Mouse (Mus musculus): Measurements from ENCODE around the gene Vwa7. TPM values are rescaled to one million over a fixed set of nuclear protein-coding genes. Genes with fewer than 3 reads are reported as not detected.
"Not testable (repeated sequence)": the region's sequence is repeated elsewhere in the genome, so short reads cannot be mapped to it uniquely, and the experiment has no call there.

The Vwa7 gene
- polyA plus RNA-seq, 1 experiment from 2014 or later: 0.13 TPM

DNA sequence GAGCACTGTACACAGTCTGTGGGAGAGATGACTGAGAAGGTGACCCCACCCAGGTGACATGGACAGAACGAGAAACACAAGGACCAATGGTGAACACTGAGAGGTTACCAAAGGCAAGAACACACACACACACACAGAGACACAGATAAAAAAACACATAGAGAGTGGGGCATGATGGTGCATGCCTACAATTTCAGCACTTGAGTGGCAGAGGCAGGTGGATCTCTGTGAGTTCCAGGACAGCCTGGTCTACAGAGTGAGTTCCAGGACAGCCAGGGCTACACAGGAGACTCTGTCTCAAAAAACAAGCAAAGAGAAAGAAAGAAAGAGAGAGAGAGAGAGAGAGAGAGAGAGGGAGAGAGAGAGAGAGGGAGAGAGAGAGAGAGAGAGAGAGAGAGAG lies 17.3 kb downstream of the Vwa7 start:
- H3K27me3 ChIP-seq; H3K36me3 ChIP-seq; H3K27ac ChIP-seq; H3K4me2 ChIP-seq; H3K9ac ChIP-seq (replicated peaks); H3K4me3 ChIP-seq (replicated peaks); ATAC-seq (ENCODE audit: insufficient number of reproducible peaks, insufficient read depth, low FRiP score, low TSS enrichment, low read depth); H3K9me3 ChIP-seq; H3K4me1 ChIP-seq (replicated peaks): not testable (repeated sequence)
- 80% methylated on average over 1 of the region's 1 CpGs for WGBS

DNA sequence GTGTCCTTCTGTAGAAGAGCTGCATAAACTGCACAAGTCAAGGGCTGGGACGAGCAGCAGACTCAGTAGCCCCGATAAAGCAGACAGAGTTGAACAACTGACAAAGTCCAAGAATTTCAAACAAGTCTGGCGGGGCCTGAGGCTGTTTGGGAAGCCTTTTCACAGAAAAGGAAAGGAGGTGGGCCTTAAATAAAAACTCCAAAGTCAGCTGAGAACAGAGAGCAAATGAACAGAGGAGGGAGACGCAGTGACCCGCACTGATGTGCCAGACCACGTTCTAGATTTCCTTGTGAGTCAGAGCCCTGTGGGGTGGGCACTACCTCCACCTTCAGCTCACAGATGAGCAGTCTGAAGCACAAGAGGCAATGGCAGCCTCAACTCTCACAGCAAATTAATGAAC lies 18.5 kb downstream of the Vwa7 start:
- H3K27ac ChIP-seq: no peak overlapping the region
- no peak for ATAC-seq (ENCODE audit: insufficient number of reproducible peaks, insufficient read depth, low FRiP score, low TSS enrichment, low read depth)
- no peaks in the 10 kb centered on the region for H3K9me3 ChIP-seq
- no peak overlapping the region for H3K9ac ChIP-seq (replicated peaks)
- H3K4me1 ChIP-seq (replicated peaks): peaks cover 2% of the 10 kb centered on the region; the same call in 1 of the 2 replicates
- H3K27me3 ChIP-seq: no peaks in the 10 kb centered on the region
- no peaks in the 10 kb centered on the region for H3K36me3 ChIP-seq
- 82% methylated on average over 6 of the region's 6 CpGs for WGBS
- H3K4me2 ChIP-seq: no peak overlapping the region
- no peak overlapping the region for H3K4me3 ChIP-seq (replicated peaks)

DNA sequence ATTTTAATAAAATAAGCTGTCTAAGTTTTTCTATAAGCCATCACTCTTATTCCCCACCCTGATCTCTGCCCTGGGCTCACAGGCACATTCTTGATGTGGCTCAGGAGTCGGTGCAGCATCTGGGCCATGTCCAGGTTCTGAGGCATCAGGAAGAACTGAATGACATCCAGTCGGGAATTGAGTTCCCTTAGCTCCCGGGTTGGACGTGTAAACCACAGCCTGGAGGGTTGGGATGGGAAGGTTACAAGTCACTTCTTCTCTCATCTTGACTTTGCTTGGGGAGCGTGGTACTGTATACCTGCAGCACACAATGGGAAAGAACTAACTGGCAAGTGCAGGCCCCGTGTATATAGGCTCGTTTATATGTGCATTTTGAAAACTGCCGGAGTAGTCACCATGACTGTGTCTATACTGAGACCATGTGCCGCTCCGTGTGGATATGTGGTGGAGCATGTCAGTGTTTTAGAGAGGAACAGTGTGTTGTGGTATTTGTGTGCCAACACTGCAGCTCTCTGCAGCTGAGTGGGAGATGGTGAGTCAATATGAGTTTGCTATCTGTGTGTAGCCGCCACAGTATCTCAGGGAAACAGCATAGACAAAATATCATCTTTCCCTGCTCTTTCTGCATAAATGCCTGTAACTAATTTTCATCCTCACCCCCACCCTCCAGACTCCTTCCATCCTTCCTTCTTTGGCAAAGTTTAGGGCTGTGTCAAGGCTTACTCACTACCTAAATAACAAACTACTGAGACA lies 22.9 kb downstream of the Vwa7 start:
- H3K27me3 ChIP-seq: no peaks in the 10 kb centered on the region
- no peak overlapping the region for H3K27ac ChIP-seq
- H3K9me3 ChIP-seq: no peaks in the 10 kb centered on the region
- no peaks in the 10 kb centered on the region for H3K36me3 ChIP-seq
- no peak for ATAC-seq (ENCODE audit: insufficient number of reproducible peaks, insufficient read depth, low FRiP score, low TSS enrichment, low read depth)
- no peak overlapping the region for H3K4me2 ChIP-seq
- no peaks in the 10 kb centered on the region for H3K4me1 ChIP-seq (replicated peaks)
- H3K9ac ChIP-seq (replicated peaks): no peak overlapping the region
- 85% methylated on average over 11 of the region's 11 CpGs for WGBS
- no peak overlapping the region for H3K4me3 ChIP-seq (replicated peaks)

DNA sequence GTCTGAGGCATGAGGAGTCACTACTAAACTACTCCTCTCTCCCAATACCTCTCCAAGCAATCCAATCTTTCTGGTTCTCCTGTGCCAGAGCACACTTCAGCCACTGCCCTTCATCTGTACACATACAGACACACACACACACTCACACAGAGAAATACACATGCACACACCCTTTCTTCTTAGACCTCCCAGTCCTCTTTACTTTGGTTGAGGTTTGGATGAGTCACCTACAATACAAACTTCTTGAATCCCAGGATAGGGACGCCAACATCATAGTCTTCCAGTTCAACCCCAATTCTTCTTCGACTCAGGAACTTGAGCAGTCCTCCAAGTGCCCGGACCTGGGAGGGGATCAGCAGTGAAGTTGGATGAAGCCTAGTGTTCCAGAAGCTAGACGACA lies 27.4 kb downstream of the Vwa7 start:
- H3K27me3 ChIP-seq: no peaks in the 10 kb centered on the region
- H3K9me3 ChIP-seq: no peaks in the 10 kb centered on the region
- H3K9ac ChIP-seq (replicated peaks): no peak overlapping the region
- ATAC-seq (ENCODE audit: insufficient number of reproducible peaks, insufficient read depth, low FRiP score, low TSS enrichment, low read depth): no peak
- no peak overlapping the region for H3K4me3 ChIP-seq (replicated peaks)
- H3K4me2 ChIP-seq: no peak overlapping the region
- no peaks in the 10 kb centered on the region for H3K36me3 ChIP-seq
- no peak overlapping the region for H3K27ac ChIP-seq
- WGBS: 78% methylated on average over 4 of the region's 4 CpGs
- H3K4me1 ChIP-seq (replicated peaks): peaks cover 26% of the 10 kb centered on the region

DNA sequence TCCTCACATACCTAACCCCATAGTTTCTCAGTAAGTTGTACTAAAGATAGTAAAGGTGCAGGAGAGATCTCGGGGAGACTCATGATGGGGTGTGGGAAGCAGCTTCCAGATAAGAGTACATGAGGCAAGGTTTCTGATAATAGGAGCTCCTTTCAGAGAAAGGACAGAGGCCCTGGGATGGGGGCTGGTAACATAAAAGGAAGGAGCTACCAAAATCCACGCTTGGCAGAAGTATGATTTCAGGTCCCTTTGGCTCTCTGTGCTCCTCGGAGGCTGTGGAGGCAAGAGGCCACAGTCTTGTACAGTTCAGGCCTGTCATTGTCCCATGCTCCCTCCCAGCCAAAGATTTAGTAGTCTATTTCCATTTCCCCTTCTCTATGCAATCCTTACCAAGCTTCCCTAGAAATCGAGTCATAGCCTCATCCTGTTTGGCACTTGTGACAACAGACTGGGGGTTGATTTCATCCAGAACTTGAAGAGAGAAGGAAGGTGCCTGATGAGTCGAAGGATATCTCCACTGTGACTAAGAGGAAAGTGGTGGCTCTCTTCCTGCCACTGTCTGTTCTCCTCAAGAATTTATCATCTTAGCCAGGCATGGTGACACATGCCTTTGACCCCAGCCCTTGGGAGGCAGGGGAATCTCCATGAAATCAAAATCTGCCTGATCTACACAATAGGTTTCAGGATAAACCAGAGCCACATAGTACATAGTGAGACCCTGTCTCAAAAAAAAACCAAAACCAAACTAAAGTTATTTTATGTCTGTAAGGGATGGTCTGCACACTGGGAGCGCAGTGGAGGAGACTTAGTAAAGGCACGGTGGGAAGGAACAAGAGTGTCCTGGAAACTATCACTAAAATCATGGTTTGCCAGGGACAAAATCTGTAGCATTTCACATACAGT lies 28.8 kb downstream of the Vwa7 start:
- H3K27ac ChIP-seq: peak overlapping the region; percentile 45; the same call in 1 of the 2 replicates
- peak overlapping the region; percentile 94 for H3K4me2 ChIP-seq
- H3K27me3 ChIP-seq: no peaks in the 10 kb centered on the region
- no peak for ATAC-seq (ENCODE audit: insufficient number of reproducible peaks, insufficient read depth, low FRiP score, low TSS enrichment, low read depth)
- H3K9me3 ChIP-seq: no peaks in the 10 kb centered on the region
- no peaks in the 10 kb centered on the region for H3K36me3 ChIP-seq
- peak overlapping the region; percentile 62 for H3K4me3 ChIP-seq (replicated peaks)
- peaks cover 39% of the 10 kb centered on the region for H3K4me1 ChIP-seq (replicated peaks)
- peak overlapping the region; percentile 84; the same call in 1 of the 2 replicates for H3K9ac ChIP-seq (replicated peaks)
- 87% methylated on average over 7 of the region's 7 CpGs for WGBS

DNA sequence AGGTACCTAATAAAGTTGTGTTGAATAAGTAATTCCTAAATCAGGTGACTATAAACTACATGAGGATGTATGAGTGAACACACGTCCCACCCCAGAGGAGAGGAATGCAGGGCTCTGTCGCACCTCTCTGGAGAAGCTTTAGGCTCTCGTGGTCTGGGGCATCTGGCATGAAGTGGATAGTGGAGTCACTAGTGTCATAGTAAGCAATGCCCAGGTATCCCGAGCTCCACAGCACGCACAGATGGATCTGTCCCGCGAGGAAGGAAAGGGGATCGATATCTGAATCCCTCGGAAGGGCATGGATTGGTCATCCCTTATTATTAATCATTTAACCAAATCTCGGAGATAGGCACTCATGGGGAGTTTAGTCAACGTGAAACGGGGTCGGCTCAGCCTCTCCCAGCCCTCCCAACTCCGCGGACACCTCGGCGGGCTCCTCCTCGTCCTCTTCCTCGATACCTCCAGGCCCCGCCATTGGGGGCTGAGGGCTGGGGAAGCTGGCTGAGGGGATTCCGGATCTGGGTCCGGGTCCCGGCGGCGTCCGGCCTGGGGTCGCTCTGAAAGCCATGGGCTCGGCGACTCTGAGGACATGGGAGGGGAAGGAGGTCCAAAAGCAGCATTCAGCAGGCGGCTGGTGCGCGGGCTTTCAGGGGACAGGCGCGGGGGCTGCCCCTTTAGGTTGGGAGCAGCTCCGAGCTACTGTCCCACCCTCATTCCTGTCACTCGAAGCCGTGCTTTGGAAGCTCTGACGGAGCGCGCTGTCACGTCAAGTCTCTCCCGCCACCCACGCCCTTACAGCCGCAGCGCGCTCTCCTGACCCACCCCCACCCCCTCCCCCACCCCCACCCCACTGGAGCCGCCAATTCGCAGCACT lies 29.7 kb downstream of the Vwa7 start:
- no peaks in the 10 kb centered on the region for H3K27me3 ChIP-seq
- ATAC-seq (ENCODE audit: insufficient number of reproducible peaks, insufficient read depth, low FRiP score, low TSS enrichment, low read depth): no peak; the same call in 1 of the 2 replicates
- H3K36me3 ChIP-seq: no peaks in the 10 kb centered on the region
- H3K4me3 ChIP-seq (replicated peaks): peak overlapping the region; percentile 62
- peak overlapping the region; percentile 84 for H3K9ac ChIP-seq (replicated peaks)
- peak overlapping the region; percentile 94 for H3K4me2 ChIP-seq
- H3K4me1 ChIP-seq (replicated peaks): peaks cover 39% of the 10 kb centered on the region
- H3K27ac ChIP-seq: peak overlapping the region; percentile 89
- WGBS: 5% methylated on average over 48 of the region's 48 CpGs
- H3K9me3 ChIP-seq: no peaks in the 10 kb centered on the region

DNA sequence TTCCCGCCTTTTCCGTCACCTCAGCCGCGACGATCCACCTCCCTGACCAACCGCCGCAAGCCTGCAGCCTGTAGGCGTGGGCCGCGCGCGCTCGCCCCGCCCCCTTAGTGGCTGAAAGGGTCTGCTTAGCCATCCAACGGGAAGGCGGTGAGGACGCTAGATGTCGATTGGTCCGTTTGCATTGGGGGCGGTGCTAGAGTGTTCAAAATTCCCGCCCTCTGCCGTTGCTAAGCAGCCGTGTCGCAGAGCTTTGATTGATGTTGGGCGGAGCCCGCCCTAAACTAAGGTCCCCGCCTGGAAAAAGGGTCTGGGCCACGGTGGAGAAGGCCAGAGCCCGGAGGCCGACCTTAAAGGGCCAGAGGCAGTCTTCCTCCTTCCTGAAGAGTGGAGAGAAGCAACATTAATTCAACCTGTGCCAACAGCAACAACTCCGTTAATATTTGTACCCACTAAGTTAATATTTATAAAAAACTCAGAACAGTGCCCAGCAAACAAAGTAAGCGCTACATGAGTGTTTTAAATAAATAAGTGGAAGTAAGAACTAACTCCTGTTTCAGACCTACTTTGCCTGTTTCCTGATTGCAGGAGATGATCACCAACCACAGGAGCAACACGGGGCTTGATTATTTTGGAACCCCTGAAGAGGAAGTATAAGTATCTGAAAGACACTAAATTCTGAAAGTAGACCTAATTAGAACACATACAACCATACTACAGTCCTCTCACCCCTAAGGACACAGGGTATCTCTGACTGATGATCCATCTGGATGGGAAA lies 30.5 kb downstream of the Vwa7 start, which contains the start of gene Msh5:
Msh5 (minus strand) TSS at position 65 of the 775 bp plus-strand sequence.
- Histone ChIP-seq H3K9ac (replicated peaks) (peak within 1 kb of the TSS; percentile 84), H3K4me1 (replicated peaks) (peaks cover 44% of the 10 kb centered on the region), H3K36me3 (no peaks in the 10 kb centered on the region), H3K27ac (peak within 1 kb of the TSS; percentile 89), H3K27me3 (no peaks in the 10 kb centered on the region), H3K4me2 (peak within 1 kb of the TSS; percentile 94), H3K4me3 (replicated peaks) (peak within 1 kb of the TSS; percentile 62), H3K9me3 (no peaks in the 10 kb centered on the region)
- 3% methylated on average over 33 of the region's 33 CpGs for WGBS
- ATAC-seq (ENCODE audit: insufficient number of reproducible peaks, insufficient read depth, low FRiP score, low TSS enrichment, low read depth): peak; percentile 97

DNA sequence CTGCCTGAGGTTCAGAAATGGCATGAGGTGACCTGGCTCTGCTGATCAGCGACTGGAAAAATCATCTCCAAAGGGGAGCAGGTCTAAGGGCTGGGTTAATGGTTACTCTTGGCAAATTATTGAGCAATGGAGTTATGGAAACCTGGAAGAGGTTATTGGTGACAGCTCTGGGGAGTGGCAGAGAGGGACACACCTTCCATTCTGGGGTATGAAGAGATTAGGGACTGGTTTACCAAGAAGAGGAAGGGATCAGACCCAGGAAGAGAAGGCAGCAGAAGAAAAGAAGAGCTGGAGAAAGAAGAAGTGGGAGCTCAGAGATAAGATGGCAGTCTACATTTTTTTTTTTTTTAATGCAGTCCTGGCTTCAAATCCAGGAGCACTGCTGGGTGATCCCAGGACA lies 31.3 kb downstream of the Vwa7 start:
- Histone ChIP-seq H3K36me3 (peaks cover 5% of the 10 kb centered on the region), H3K4me3 (replicated peaks) (no peak overlapping the region), H3K9ac (replicated peaks) (no peak overlapping the region), H3K27ac (peak overlapping the region; percentile 47), H3K27me3 (no peaks in the 10 kb centered on the region), H3K4me2 (no peak overlapping the region), H3K4me1 (replicated peaks) (peaks cover 52% of the 10 kb centered on the region), H3K9me3 (no peaks in the 10 kb centered on the region)
- 56% methylated on average over 1 of the region's 1 CpGs for WGBS
- no peak for ATAC-seq (ENCODE audit: insufficient number of reproducible peaks, insufficient read depth, low FRiP score, low TSS enrichment, low read depth)

DNA sequence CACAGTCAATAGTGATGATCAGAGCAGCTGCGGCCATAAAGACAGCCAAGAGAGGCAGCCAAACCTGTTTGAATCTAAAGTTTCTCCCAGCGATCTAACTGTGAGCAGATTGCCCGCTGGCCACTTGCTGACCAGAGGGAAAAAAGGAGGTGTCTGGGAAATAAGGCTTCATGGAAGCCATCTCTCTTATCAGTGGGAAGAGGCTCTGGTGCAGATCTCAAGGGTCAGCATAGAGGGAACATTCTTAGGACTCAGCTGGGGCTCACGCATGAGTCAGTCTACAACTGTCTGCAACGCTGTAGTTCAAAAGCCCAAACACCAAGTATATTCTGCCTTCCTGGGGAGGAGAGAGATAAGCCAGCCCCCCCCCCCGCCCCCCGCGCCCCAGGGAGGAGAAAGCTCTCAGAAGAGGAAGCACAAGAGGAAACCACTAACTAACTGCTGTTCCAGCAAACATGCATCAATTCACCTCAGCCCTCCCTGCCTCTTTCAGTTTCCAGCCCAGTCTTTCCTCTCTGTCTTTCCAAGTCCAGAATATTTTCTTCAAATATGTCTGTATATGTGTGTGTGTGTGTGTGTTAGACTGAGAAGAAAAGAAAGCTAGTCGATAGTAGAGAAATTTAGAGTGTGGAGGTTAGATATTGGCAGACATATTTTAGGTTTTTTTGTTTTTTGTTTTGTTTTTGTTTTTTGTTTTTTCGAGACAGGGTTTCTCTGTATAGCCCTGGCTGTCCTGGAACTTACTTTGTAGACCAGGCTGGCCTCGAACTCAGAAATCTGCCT lies 32.0 kb downstream of the Vwa7 start:
- ATAC-seq (ENCODE audit: insufficient number of reproducible peaks, insufficient read depth, low FRiP score, low TSS enrichment, low read depth): no peak
- Histone ChIP-seq H3K4me1 (replicated peaks) (peaks cover 53% of the 10 kb centered on the region), H3K4me2 (peak overlapping the region; percentile 7; the same call in 1 of the 2 replicates), H3K9me3 (no peaks in the 10 kb centered on the region), H3K27ac (peak overlapping the region; percentile 47), H3K4me3 (replicated peaks) (no peak overlapping the region), H3K36me3 (peaks cover 12% of the 10 kb centered on the region), H3K27me3 (no peaks in the 10 kb centered on the region), H3K9ac (replicated peaks) (no peak overlapping the region)
- WGBS: 38% methylated on average over 10 of the region's 11 CpGs
